Mouse (Mus musculus): Measurements from ENCODE around the gene Il2ra. TPM values are rescaled to one million over a fixed set of nuclear protein-coding genes. Genes with fewer than 3 reads are reported as not detected.

Il2ra gene
- polyA plus RNA-seq, 1 experiment from 2014 or later = not detected

Other genes starting within 250 kb of the Il2ra start
- 14.1 and 18.4 TPM in 2 replicates for gene Pfkfb3, start 88.7 kb upstream of the Il2ra start, polyA plus RNA-seq (2014; fragmentation: Nextera tagmentation; extraction: Ambion mirVana)
- 200 and 205 TPM in 2 replicates for gene Rbm17, start 38.7 kb upstream of the Il2ra start, polyA plus RNA-seq (2014; fragmentation: Nextera tagmentation; extraction: Ambion mirVana)
- gene Gm17490, start 16.5 kb upstream of the Il2ra start, polyA plus RNA-seq (2014; fragmentation: Nextera tagmentation; extraction: Ambion mirVana) = not detected in 2 replicates
- 0.13 and 0.25 TPM in 2 replicates for gene Il15ra, start 62.5 kb downstream of the Il2ra start, polyA plus RNA-seq (2014; fragmentation: Nextera tagmentation; extraction: Ambion mirVana)
- gene Fbh1, start 134.8 kb downstream of the Il2ra start, polyA plus RNA-seq (2014; fragmentation: Nextera tagmentation; extraction: Ambion mirVana) = 122 and 127 TPM in 2 replicates
- gene Ankrd16, start 135.1 kb downstream of the Il2ra start, polyA plus RNA-seq (2014; fragmentation: Nextera tagmentation; extraction: Ambion mirVana) = 33.2 and 34.8 TPM in 2 replicates

All from forebrain, embryonic 11.5 days (tissue).